Mouse (Mus musculus) small intestine, adult 2 months (tissue): ENCODE results near the gene Olfr1312.

ENCODE experiments used
- CTCF ChIP-seq: fragments of 200-500 bp; IDR thresholded peaks from 2 replicates; pipeline ENCODE4 v1.5.1; 2012; ENCODE audit warnings: low read depth, mild to moderate bottlenecking, control low read depth, inconsistent platforms, low read length, moderate library complexity, mixed read lengths; ENCODE audit not compliant: insufficient replicate concordance, insufficient read length; ENCODE audit errors: extremely low read depth
- POLR2A ChIP-seq: fragments of 200-500 bp; IDR thresholded peaks from 2 replicates; pipeline ENCODE4 v1.6.1; 2012; ENCODE audit warnings: low read depth, mild to moderate bottlenecking, control low read depth, inconsistent platforms, low read length, moderate library complexity

GRCm38 (mm10) chr2:112014900-112015299 is 35.1 kb downstream of the Olfr1312 start:
- no peak for TF ChIP-seq CTCF
- no peak for TF ChIP-seq POLR2A
